Mouse (Mus musculus) midbrain, embryonic 10.5 days (tissue): ENCODE data around the gene Muc1. TPM values are rescaled to one million over a fixed set of nuclear protein-coding genes. Genes with fewer than 3 reads are reported as not detected.

Experiments used
- DNase-seq: peaks from one replicate; pipeline ENCODE4 v3.0.0-alpha.2; 2017; ENCODE audit warnings: low spot score
- H3K27ac ChIP-seq: fragments of 300-500 bp; sonication (generic); replicated peaks from 2 replicates; pipeline ENCODE4 v1.5.1; 2016; ENCODE audit warnings: mild to moderate bottlenecking
- H3K27me3 ChIP-seq: fragments of 300-500 bp; sonication (generic); 2 replicates; pipeline ENCODE4 v1.6.1; 2016; ENCODE audit warnings: low read depth, mild to moderate bottlenecking; ENCODE audit not compliant: poor library complexity, severe bottlenecking
- H3K36me3 ChIP-seq: fragments of 300-500 bp; sonication (generic); 2 replicates; pipeline ENCODE4 v1.6.1; 2016; ENCODE audit warnings: mild to moderate bottlenecking, moderate library complexity
- H3K4me1 ChIP-seq: fragments of 300-500 bp; sonication (generic); 2 replicates; pipeline ENCODE4 v1.6.1; 2016
- H3K4me3 ChIP-seq: fragments of 300-500 bp; sonication (generic); 2 replicates; pipeline ENCODE4 v1.5.1; 2016; ENCODE audit warnings: mild to moderate bottlenecking, moderate library complexity
- H3K9me3 ChIP-seq: fragments of 300-500 bp; sonication (generic); replicated peaks from 2 replicates; pipeline ENCODE4 v1.6.1; 2016; ENCODE audit warnings: mild to moderate bottlenecking
- WGBS: fragments of 180-500 bp; shearing (Covaris S2); methylation state at CpG from one replicate; pipeline ENCODE4 v1.1.7; 2016; 5-methylcytosine and 5-hydroxymethylcytosine counted together
- polyA plus RNA-seq: library from polyadenylated mRNA; unstranded; fragments of >200 nt; fragmentation: Nextera tagmentation; extraction: Ambion mirVana; gene quantifications from 2 replicates; pipeline ENCODE4 v1.2.1, GENCODE M21; 2016

Gene Muc1
- polyA plus RNA-seq, 1 experiment from 2014 or later: 1.8 TPM

DNA sequence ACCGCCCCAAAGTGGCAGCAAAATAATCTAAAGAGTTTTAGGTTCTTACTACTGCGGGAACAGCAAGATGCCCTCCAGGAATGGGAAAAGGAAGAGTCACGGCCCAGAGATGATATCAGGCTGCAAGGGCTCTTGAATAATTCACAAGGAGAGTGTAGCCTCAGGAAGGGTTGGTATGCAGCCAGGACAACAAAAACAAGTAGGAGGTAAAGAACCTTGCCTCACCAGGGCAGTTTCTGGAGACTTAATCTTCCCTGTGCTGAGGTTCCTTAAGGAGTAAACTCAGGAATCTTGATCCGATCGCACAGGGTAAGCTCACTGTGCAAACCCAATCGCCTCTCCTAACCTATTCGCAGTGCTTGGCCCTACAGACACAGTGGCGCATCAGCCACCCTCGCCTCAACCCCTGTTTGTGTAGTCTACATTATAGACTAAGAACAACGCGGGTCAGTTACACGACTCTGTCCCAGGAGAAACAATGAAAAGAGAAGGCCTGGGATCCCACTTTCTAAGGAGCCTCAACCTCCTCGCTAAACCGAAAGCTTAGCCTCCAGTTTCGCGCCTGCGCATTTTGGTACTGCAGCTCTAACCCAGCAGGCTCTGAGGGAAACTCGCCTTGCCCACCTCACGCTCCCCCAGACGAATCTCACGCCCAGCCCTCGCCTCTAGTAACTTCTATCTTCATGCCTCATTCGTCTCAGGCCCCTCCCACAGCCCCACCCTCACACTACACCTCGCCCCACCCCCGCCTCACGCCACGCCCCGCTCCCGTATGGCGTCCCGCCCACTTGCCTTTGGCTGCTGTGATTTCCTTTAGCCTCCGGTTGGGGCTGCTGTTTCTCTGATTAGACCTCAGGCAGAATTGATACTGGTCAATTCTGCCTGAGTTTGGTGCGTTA is 32.6 kb upstream of the Muc1 start:
- H3K27me3 ChIP-seq: no peaks in the 10 kb centered on the region
- no peaks in the 10 kb centered on the region for H3K9me3 ChIP-seq
- 7% methylated on average over 33 of the region's 33 CpGs for WGBS
- DNase-seq: peak; percentile 95
- H3K36me3 ChIP-seq: no peaks in the 10 kb centered on the region
- peaks cover 17% of the 10 kb centered on the region for H3K4me1 ChIP-seq
- H3K27ac ChIP-seq: peak overlapping the region; percentile 89
- peak overlapping the region; percentile 51 for H3K4me3 ChIP-seq

DNA sequence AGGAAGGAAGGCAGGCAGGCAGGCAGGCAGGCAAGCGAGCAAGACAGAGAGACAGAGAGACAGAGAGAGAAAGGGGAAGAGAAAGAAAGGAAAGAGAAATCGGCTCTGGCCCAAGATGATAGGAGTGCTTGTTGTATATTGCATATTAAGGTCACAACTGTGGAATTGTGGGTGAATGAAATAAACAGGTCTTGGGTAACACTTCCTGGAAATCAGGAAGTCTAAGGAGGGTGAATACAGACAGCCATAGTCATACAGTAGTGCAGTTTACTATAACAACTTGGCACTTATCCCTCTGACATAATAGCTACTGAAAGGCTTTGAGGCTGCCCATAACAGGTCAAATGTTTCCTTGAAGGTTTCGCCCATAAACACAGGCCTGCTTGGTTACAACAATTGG is 29.0 kb upstream of the Muc1 start:
- DNase-seq: no peak
- Histone ChIP-seq H3K27me3 (no peaks in the 10 kb centered on the region), H3K27ac (no peak overlapping the region), H3K4me3 (no peak overlapping the region), H3K4me1 (peaks cover 26% of the 10 kb centered on the region), H3K36me3 (peaks cover 10% of the 10 kb centered on the region), H3K9me3 (no peaks in the 10 kb centered on the region)
- WGBS: 75% methylated on average over 3 of the region's 3 CpGs

DNA sequence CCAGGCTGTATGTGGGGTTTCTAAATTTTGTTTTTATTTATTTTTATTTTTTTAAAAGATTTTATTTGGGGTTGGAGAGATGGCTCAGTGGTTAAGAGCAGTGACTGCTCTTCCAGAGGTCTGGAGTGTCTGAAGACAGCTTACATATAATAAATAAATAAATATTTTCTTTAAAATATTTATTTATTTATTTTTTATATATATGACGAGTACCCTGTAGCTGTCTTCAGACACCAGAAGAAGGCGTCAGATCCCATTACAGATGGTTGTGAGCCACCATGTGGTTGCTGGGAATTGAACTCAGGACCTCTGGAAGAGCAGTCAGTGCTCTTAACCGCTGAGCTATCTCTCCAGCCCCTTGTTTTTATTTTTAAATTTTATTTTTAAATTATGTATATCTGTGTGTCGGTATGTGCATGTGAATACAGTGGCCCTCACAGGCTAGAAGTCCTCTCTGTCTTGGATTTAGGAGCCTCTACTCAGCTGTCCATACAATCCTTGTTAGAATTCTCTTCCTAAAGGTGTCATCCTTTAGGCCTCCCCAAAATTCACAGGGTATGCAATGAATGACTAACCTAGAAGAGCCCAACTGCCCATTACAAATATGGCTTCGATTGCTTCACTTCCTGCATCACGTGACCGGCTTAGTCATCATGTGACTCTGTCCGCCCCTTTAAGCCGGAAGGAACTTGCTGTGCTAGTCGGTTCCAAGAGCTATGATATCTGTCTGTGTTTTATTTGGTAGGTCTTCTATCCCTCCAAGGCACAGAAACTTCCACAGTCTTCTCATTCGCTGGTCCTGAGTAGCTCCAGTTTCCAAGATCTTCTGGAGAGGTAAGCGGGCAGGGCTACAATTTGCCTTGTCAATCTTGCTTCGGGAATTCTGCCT is 26.4 kb upstream of the Muc1 start, which contains the start of gene Gba:
Gene Gba (plus strand): TSS at position 676 of the 889 bp plus-strand sequence.
- peaks cover 9% of the 10 kb centered on the region for H3K4me1 ChIP-seq
- no peaks in the 10 kb centered on the region for H3K27me3 ChIP-seq
- H3K4me3 ChIP-seq: peak within 1 kb of the TSS; percentile 56
- H3K36me3 ChIP-seq: peaks cover 37% of the 10 kb centered on the region
- peak within 1 kb of the TSS; percentile 23 for H3K27ac ChIP-seq
- peak; percentile 87 for DNase-seq
- 28% methylated on average over 13 of the region's 13 CpGs for WGBS
- H3K9me3 ChIP-seq: no peaks in the 10 kb centered on the region

DNA sequence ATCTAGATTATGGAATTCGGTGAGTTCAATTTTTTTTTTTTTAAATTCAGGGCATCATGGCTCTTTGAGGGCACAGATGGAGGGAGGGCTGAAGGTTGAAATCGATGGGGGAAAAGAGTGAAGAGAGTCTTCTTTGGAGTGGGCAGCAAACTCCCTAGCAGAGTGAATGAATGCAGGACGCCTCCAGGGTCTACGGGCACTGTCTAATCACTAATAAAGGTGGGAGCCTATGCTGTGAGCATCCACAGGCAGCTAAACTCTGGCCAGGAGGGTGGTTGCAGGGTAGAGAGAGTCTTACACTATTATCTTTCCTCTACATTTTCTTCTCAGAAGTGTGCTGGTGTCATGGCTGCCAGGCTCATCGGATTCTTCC is 25.7 kb upstream of the Muc1 start:
- peak overlapping the region; percentile 23 for H3K27ac ChIP-seq
- H3K27me3 ChIP-seq: no peaks in the 10 kb centered on the region
- peaks cover 43% of the 10 kb centered on the region for H3K36me3 ChIP-seq
- DNase-seq: no peak
- H3K9me3 ChIP-seq: no peaks in the 10 kb centered on the region
- peak overlapping the region; percentile 56 for H3K4me3 ChIP-seq
- peaks cover 9% of the 10 kb centered on the region for H3K4me1 ChIP-seq
- WGBS: 45% methylated on average over 5 of the region's 5 CpGs

DNA sequence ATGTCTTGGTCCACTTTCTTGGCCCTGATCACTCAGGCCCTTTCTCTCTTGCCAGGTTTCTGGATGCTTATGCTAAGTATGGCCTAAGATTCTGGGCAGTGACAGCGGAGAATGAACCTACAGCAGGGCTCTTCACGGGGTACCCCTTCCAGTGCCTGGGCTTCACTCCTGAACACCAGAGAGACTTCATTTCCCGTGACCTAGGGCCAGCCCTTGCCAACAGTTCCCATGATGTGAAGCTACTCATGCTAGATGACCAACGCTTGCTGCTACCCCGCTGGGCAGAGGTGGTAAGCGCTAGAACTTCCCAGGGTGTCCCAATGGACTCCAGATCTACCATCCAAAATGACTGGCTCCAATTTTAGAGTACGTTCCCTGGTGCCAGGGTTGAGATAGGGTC is 22.8 kb upstream of the Muc1 start:
- no peak for DNase-seq
- 93% methylated on average over 7 of the region's 7 CpGs for WGBS
- H3K4me1 ChIP-seq: peaks cover 9% of the 10 kb centered on the region
- no peaks in the 10 kb centered on the region for H3K9me3 ChIP-seq
- peaks cover 73% of the 10 kb centered on the region for H3K36me3 ChIP-seq
- H3K27me3 ChIP-seq: no peaks in the 10 kb centered on the region
- H3K4me3 ChIP-seq: no peak overlapping the region
- H3K27ac ChIP-seq: no peak overlapping the region

DNA sequence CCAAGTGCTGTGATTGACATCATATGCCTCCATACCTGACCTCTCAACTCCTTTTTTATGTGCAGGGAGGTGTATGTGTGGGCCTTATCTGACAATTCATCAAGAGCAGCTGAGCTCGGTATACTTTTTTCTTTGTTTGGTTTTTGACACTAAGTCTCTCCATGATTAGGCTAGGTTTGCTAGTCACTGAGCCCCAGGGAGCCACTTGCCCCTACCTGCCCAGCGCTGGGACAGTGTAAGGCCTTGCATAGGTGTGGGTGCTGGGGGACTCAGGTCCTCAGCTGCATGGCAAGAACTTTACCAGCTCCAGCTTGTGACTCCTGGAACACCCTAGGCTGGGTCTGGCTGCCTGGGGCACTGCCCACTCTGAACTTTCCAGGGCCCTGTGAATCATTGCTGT is 22.2 kb upstream of the Muc1 start:
- Histone ChIP-seq H3K4me3 (no peak overlapping the region), H3K4me1 (peaks cover 9% of the 10 kb centered on the region), H3K27ac (no peak overlapping the region), H3K27me3 (no peaks in the 10 kb centered on the region), H3K9me3 (no peaks in the 10 kb centered on the region), H3K36me3 (peaks cover 79% of the 10 kb centered on the region)
- DNase-seq: no peak
- 88% methylated on average over 2 of the region's 2 CpGs for WGBS

DNA sequence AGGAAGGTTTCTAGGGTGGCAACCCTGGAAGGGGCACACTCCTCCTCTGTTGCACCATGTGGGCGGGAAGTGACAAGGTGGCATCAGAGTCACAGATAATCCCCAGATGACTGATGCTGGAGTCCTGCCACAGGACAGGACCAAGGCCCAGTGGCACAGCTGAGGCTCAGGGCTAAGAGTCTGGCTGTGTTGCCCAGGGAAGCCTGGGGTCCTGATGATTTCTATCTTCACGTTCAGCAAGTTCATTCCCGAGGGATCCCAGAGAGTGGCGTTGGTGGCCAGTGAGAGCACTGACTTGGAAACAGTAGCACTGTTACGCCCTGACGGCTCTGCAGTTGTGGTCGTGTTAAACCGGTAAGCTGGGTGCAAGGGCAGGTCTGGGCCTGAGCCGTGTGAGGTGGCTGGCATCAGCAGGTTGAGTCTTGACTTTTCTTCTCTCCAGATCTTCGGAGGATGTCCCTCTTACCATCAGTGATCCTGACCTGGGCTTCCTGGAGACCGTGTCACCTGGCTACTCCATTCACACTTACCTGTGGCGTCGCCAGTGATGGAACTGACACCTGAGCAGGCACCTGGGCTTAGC is 20.7 kb upstream of the Muc1 start:
- WGBS: 92% methylated on average over 13 of the region's 13 CpGs
- Histone ChIP-seq H3K27ac (no peak overlapping the region), H3K9me3 (no peaks in the 10 kb centered on the region), H3K4me1 (peaks cover 17% of the 10 kb centered on the region), H3K36me3 (peaks cover 80% of the 10 kb centered on the region), H3K4me3 (no peak overlapping the region), H3K27me3 (no peaks in the 10 kb centered on the region)
- no peak for DNase-seq

DNA sequence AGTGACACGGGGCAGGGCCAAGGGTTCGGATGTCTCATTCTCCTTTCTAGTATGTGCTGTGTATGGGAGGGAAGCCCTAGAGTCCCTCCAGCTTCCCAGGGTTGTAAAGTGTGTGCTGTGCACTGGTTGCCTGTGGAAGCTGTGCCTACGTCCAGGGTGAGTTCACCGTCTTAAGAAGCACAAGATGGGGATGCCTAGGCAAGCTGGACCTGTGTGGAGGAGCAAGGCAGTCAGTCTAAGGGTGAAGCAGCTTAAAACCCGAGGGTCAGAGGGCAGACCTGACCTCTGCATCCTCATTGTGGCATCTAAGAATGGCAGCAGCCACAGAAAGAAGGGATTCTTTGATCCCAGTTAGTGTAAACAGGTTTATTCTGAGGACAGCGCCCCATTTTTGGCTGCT is 20.1 kb upstream of the Muc1 start:
- Histone ChIP-seq H3K4me3 (no peak overlapping the region), H3K9me3 (no peaks in the 10 kb centered on the region), H3K36me3 (peaks cover 80% of the 10 kb centered on the region), H3K4me1 (peaks cover 17% of the 10 kb centered on the region), H3K27ac (no peak overlapping the region), H3K27me3 (no peaks in the 10 kb centered on the region)
- 88% methylated on average over 6 of the region's 6 CpGs for WGBS
- no peak for DNase-seq

DNA sequence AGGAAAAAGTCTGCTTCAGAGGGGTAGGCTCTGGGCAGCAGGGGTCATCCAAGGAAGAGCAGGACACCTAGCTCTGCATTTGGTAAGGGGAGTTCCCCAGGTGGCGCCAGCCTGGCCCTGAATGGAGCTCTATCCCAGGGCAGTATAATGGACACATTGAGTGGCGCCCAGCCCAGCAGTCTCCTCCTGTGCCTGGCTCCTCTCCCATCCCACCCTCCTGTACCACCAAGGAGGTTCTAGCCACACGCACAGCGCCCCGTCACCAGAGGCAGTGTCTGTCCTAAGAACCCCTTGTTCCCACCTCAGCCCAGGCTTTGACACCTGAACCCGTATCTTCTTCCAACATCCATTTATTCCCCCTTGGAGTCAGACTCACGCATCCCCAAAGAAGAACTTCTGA is 19.1 kb upstream of the Muc1 start:
- H3K27ac ChIP-seq: no peak overlapping the region
- no peak overlapping the region for H3K4me3 ChIP-seq
- H3K4me1 ChIP-seq: peaks cover 20% of the 10 kb centered on the region
- no peaks in the 10 kb centered on the region for H3K9me3 ChIP-seq
- 91% methylated on average over 7 of the region's 7 CpGs for WGBS
- H3K27me3 ChIP-seq: no peaks in the 10 kb centered on the region
- DNase-seq: no peak
- peaks cover 71% of the 10 kb centered on the region for H3K36me3 ChIP-seq

DNA sequence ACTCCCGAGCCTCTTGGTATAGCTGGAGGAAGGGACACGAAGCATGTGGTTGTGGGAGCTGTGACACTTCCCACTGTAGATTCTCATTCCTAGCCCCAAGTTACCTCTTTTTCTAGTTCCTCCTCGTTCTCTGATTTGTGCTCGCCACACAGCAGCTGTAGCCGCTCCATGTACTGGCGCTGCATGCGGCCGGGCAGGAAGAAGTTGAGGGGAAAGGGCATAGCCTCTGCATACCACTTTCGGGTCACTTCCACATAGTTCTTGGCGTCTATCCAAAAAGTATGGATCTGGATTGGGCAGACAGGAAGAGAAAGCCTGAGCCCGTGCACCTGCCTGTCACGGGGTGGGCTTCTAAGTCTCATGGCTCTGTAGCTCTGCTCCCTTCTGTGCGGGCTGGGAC is 18.7 kb upstream of the Muc1 start:
- no peak for DNase-seq
- Histone ChIP-seq H3K27me3 (no peaks in the 10 kb centered on the region), H3K36me3 (peaks cover 66% of the 10 kb centered on the region), H3K4me1 (peaks cover 25% of the 10 kb centered on the region), H3K9me3 (no peaks in the 10 kb centered on the region), H3K4me3 (no peak overlapping the region), H3K27ac (no peak overlapping the region)
- WGBS: 92% methylated on average over 13 of the region's 13 CpGs

DNA sequence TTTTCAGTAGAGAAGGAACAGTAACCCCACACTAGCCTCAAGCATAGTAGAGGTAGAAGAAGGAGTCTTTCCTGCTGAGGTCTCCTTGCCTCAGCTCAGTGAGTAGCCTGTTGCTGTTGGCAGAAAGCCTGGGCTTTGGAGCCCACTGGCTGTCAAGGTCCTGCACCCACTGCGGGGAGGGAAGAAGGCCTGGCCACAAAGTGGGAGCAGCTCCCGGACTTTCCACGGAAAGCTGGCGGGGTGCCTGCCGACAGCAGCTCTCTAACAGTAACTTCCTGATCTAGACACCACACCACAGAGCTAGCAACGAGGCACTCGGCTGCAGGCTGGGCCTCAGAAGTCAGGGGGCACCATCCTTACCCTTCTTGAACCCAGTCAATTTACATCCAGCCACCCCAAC is 18.1 kb upstream of the Muc1 start:
- DNase-seq: no peak
- no peaks in the 10 kb centered on the region for H3K9me3 ChIP-seq
- H3K4me1 ChIP-seq: peaks cover 30% of the 10 kb centered on the region
- 82% methylated on average over 7 of the region's 7 CpGs for WGBS
- no peaks in the 10 kb centered on the region for H3K27me3 ChIP-seq
- H3K36me3 ChIP-seq: peaks cover 61% of the 10 kb centered on the region
- no peak overlapping the region for H3K4me3 ChIP-seq
- H3K27ac ChIP-seq: no peak overlapping the region

DNA sequence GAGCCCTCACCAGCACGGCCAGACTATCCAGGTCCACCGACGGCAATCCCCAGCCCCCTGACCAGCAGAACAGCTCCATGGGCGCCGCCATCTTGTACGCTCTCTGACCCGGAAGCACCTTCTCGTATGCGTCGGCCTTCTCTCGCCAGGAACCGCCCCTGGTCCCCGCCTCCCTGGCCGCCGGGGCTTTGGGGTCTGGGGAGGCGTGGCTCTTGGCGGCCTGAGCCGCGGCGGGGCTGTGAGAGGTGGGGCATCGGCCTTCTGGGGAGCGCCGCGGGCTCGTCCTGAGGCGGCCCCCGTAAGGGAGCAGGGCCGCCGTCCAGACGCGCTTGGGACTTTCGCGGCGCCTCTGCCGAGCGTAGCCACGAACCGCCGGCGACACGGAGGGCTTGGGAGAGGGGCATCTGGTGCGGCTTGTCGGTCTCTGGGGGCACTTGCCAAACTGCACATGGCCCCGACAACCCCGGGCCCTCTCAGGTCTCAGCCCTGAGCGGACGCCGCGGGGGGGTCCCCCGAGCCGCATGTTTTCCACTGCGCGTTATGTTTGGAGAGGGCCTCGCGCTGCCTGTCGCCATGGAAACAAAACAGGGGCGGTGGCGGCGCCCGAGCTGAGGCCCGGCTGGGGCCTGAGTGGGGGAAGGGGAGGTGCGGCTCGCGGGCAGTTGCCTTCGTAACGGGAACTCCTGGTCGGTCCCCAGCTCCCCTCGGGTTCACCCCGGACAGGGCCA is 14.9 kb upstream of the Muc1 start:
- under 1% methylated on average over 66 of the region's 69 CpGs for WGBS
- Histone ChIP-seq H3K27me3 (no peaks in the 10 kb centered on the region), H3K4me3 (peak overlapping the region; percentile 81), H3K9me3 (no peaks in the 10 kb centered on the region), H3K4me1 (peaks cover 62% of the 10 kb centered on the region), H3K36me3 (peaks cover 52% of the 10 kb centered on the region), H3K27ac (peak overlapping the region; percentile 97)
- DNase-seq: peak; percentile 96
